Mouse (Mus musculus): ENCODE results near the gene Tns3. TPM values are rescaled to one million over a fixed set of nuclear protein-coding genes. Genes with fewer than 3 reads are reported as not detected.

The Tns3 gene
- polyA plus RNA-seq, 1 experiment from 2014 or later: 13.8 TPM

- no peak overlapping the region for H3K4me3 ChIP-seq
- no peaks in the 10 kb centered on the region for H3K36me3 ChIP-seq (replicated peaks)
- DNase-seq (ENCODE audit: extremely low spot score, low spot score): no peak
- H3K4me1 ChIP-seq: peaks cover 41% of the 10 kb centered on the region
- no peaks in the 10 kb centered on the region for H3K9me3 ChIP-seq
- 83% methylated on average over 10 of the region's 10 CpGs for WGBS
- no peaks in the 10 kb centered on the region for H3K27me3 ChIP-seq (ENCODE audit: poor library complexity, severe bottlenecking)
- H3K27ac ChIP-seq: no peak overlapping the region
These were observed 26.6 kb downstream of the Tns3 start for GRCm38 (mm10) chr11:8637469-8638447.

GRCm38 (mm10) chr11:8636680-8637079 is 27.7 kb downstream of the Tns3 start:
- 83% methylated on average over 1 of the region's 1 CpGs for WGBS
- DNase-seq (ENCODE audit: extremely low spot score, low spot score): no peak
- Histone ChIP-seq H3K36me3 (replicated peaks) (no peaks in the 10 kb centered on the region), H3K4me1 (peaks cover 35% of the 10 kb centered on the region), H3K27me3 (ENCODE audit: poor library complexity, severe bottlenecking) (no peaks in the 10 kb centered on the region), H3K4me3 (no peak overlapping the region), H3K27ac (no peak overlapping the region), H3K9me3 (no peaks in the 10 kb centered on the region)

GRCm38 (mm10) chr11:8635778-8636177 is 28.6 kb downstream of the Tns3 start:
- Histone ChIP-seq H3K9me3 (no peaks in the 10 kb centered on the region), H3K27me3 (ENCODE audit: poor library complexity, severe bottlenecking) (no peaks in the 10 kb centered on the region), H3K4me3 (no peak overlapping the region), H3K4me1 (peaks cover 26% of the 10 kb centered on the region), H3K36me3 (replicated peaks) (no peaks in the 10 kb centered on the region), H3K27ac (no peak overlapping the region)
- no peak for DNase-seq (ENCODE audit: extremely low spot score, low spot score)
- WGBS: 75% methylated on average over 3 of the region's 3 CpGs

GRCm38 (mm10) chr11:8634728-8635410 is 29.5 kb downstream of the Tns3 start:
- DNase-seq (ENCODE audit: extremely low spot score, low spot score): no peak
- Histone ChIP-seq H3K4me1 (peaks cover 20% of the 10 kb centered on the region), H3K27ac (no peak overlapping the region), H3K4me3 (no peak overlapping the region), H3K9me3 (no peaks in the 10 kb centered on the region), H3K27me3 (ENCODE audit: poor library complexity, severe bottlenecking) (no peaks in the 10 kb centered on the region), H3K36me3 (replicated peaks) (no peaks in the 10 kb centered on the region)
- 84% methylated on average over 7 of the region's 7 CpGs for WGBS

GRCm38 (mm10) chr11:8632163-8632562 is 32.2 kb downstream of the Tns3 start:
- WGBS: 92% methylated on average over 5 of the region's 5 CpGs
- H3K4me1 ChIP-seq: peaks cover 15% of the 10 kb centered on the region
- H3K27me3 ChIP-seq (ENCODE audit: poor library complexity, severe bottlenecking): no peaks in the 10 kb centered on the region
- H3K27ac ChIP-seq: no peak overlapping the region
- DNase-seq (ENCODE audit: extremely low spot score, low spot score): no peak
- no peak overlapping the region for H3K4me3 ChIP-seq
- H3K36me3 ChIP-seq (replicated peaks): no peaks in the 10 kb centered on the region
- no peaks in the 10 kb centered on the region for H3K9me3 ChIP-seq

GRCm38 (mm10) chr11:8629862-8630390 is 34.4 kb downstream of the Tns3 start:
- H3K9me3 ChIP-seq: no peaks in the 10 kb centered on the region
- DNase-seq (ENCODE audit: extremely low spot score, low spot score): no peak
- WGBS: 85% methylated on average over 8 of the region's 8 CpGs
- peaks cover 25% of the 10 kb centered on the region for H3K4me1 ChIP-seq
- H3K36me3 ChIP-seq (replicated peaks): no peaks in the 10 kb centered on the region
- no peak overlapping the region for H3K4me3 ChIP-seq
- 0 out of 2 replicates have a peak, but pooled peaks cover 8% of the 10 kb centered on the region for H3K27me3 ChIP-seq (ENCODE audit: poor library complexity, severe bottlenecking)
- no peak overlapping the region for H3K27ac ChIP-seq

- WGBS: 91% methylated on average over 5 of the region's 5 CpGs
- Histone ChIP-seq H3K36me3 (replicated peaks) (no peaks in the 10 kb centered on the region), H3K4me3 (no peak overlapping the region), H3K27ac (no peak overlapping the region), H3K27me3 (ENCODE audit: poor library complexity, severe bottlenecking) (0 out of 2 replicates have a peak, but pooled peaks cover 8% of the 10 kb centered on the region), H3K4me1 (peaks cover 31% of the 10 kb centered on the region), H3K9me3 (no peaks in the 10 kb centered on the region)
- no peak for DNase-seq (ENCODE audit: extremely low spot score, low spot score)
These were observed 35.0 kb downstream of the Tns3 start for GRCm38 (mm10) chr11:8629326-8629725.

GRCm38 (mm10) chr11:8628846-8629253 is 35.5 kb downstream of the Tns3 start:
- Histone ChIP-seq H3K27ac (no peak overlapping the region), H3K4me1 (peaks cover 35% of the 10 kb centered on the region), H3K9me3 (no peaks in the 10 kb centered on the region), H3K4me3 (no peak overlapping the region), H3K27me3 (ENCODE audit: poor library complexity, severe bottlenecking) (0 out of 2 replicates have a peak, but pooled peaks cover 8% of the 10 kb centered on the region), H3K36me3 (replicated peaks) (no peaks in the 10 kb centered on the region)
- DNase-seq (ENCODE audit: extremely low spot score, low spot score): no peak
- 90% methylated on average over 10 of the region's 10 CpGs for WGBS

GRCm38 (mm10) chr11:8627156-8627555 is 37.2 kb downstream of the Tns3 start:
- Histone ChIP-seq H3K27ac (peak overlapping the region; percentile 36; the same call in 1 of the 2 replicates), H3K4me1 (peaks cover 52% of the 10 kb centered on the region), H3K36me3 (replicated peaks) (no peaks in the 10 kb centered on the region), H3K4me3 (no peak overlapping the region), H3K9me3 (no peaks in the 10 kb centered on the region), H3K27me3 (ENCODE audit: poor library complexity, severe bottlenecking) (0 out of 2 replicates have a peak, but pooled peaks cover 8% of the 10 kb centered on the region)
- WGBS: 91% methylated on average over 6 of the region's 6 CpGs
- no peak for DNase-seq (ENCODE audit: extremely low spot score, low spot score)

- 0 out of 2 replicates have a peak, but pooled peaks cover 8% of the 10 kb centered on the region for H3K27me3 ChIP-seq (ENCODE audit: poor library complexity, severe bottlenecking)
- H3K4me3 ChIP-seq: no peak overlapping the region
- WGBS: 89% methylated on average over 6 of the region's 6 CpGs
- H3K36me3 ChIP-seq (replicated peaks): no peaks in the 10 kb centered on the region
- peak overlapping the region; percentile 36; the same call in 1 of the 2 replicates for H3K27ac ChIP-seq
- no peak for DNase-seq (ENCODE audit: extremely low spot score, low spot score)
- peaks cover 57% of the 10 kb centered on the region for H3K4me1 ChIP-seq
- no peaks in the 10 kb centered on the region for H3K9me3 ChIP-seq
These were observed 37.6 kb downstream of the Tns3 start for GRCm38 (mm10) chr11:8626715-8627114.

GRCm38 (mm10) chr11:8625915-8626604 is 38.3 kb downstream of the Tns3 start:
- DNase-seq (ENCODE audit: extremely low spot score, low spot score): no peak
- Histone ChIP-seq H3K4me1 (peaks cover 62% of the 10 kb centered on the region), H3K36me3 (replicated peaks) (no peaks in the 10 kb centered on the region), H3K9me3 (no peaks in the 10 kb centered on the region), H3K4me3 (no peak overlapping the region), H3K27ac (peak overlapping the region; percentile 36; the same call in 1 of the 2 replicates), H3K27me3 (ENCODE audit: poor library complexity, severe bottlenecking) (0 out of 2 replicates have a peak, but pooled peaks cover 8% of the 10 kb centered on the region)
- WGBS: 76% methylated on average over 10 of the region's 10 CpGs

GRCm38 (mm10) chr11:8625451-8625850 is 38.9 kb downstream of the Tns3 start:
- H3K4me3 ChIP-seq: no peak overlapping the region
- peaks cover 62% of the 10 kb centered on the region for H3K4me1 ChIP-seq
- H3K9me3 ChIP-seq: no peaks in the 10 kb centered on the region
- no peaks in the 10 kb centered on the region for H3K36me3 ChIP-seq (replicated peaks)
- 59% methylated on average over 6 of the region's 6 CpGs for WGBS
- peak; percentile 20 for DNase-seq (ENCODE audit: extremely low spot score, low spot score)
- 0 out of 2 replicates have a peak, but pooled peaks cover 8% of the 10 kb centered on the region for H3K27me3 ChIP-seq (ENCODE audit: poor library complexity, severe bottlenecking)
- H3K27ac ChIP-seq: peak overlapping the region; percentile 94
